Mouse (Mus musculus) neural tube, embryonic 11.5 days (tissue): ENCODE measurements around the gene Nptx1. TPM values are rescaled to one million over a fixed set of nuclear protein-coding genes. Genes with fewer than 3 reads are reported as not detected.

Experiments
- polyA plus RNA-seq: library from polyadenylated mRNA; unstranded; fragments of >200 nt; fragmentation: Nextera tagmentation; extraction: Ambion mirVana; gene quantifications from 2 replicates; pipeline ENCODE4 v1.2.1, GENCODE M21; 2014

Gene Nptx1
- polyA plus RNA-seq, 1 experiment from 2014 or later = 8.3 TPM

Other genes starting within 250 kb of the Nptx1 start
- 402 and 421 TPM in 2 replicates for gene Eif4a3, start 247.7 kb downstream of the Nptx1 start, polyA plus RNA-seq
- gene Card14, start 240.0 kb downstream of the Nptx1 start, polyA plus RNA-seq = not detected in 2 replicates
- 5.2 and 6.7 TPM in 2 replicates for gene Sgsh, start 192.2 kb downstream of the Nptx1 start, polyA plus RNA-seq
- 4.3 and 5.2 TPM in 2 replicates for gene Slc26a11, start 192.2 kb downstream of the Nptx1 start, polyA plus RNA-seq
- gene Rnf213, start 154.7 kb downstream of the Nptx1 start, polyA plus RNA-seq = 1.8 and 1.9 TPM in 2 replicates
- 13.9 and 18.1 TPM in 2 replicates for gene Endov, start 56.4 kb downstream of the Nptx1 start, polyA plus RNA-seq
- 12.2 and 12.6 TPM in 2 replicates for gene Rptor, start 55.2 kb upstream of the Nptx1 start, polyA plus RNA-seq